Mouse (Mus musculus) small intestine, adult 2 months (tissue): ENCODE results near the gene Rfx1.

Experiments used
- CTCF ChIP-seq: fragments of 200-500 bp; IDR thresholded peaks from 2 replicates; pipeline ENCODE4 v1.5.1; 2012; ENCODE audit warnings: low read depth, mild to moderate bottlenecking, control low read depth, inconsistent platforms, low read length, moderate library complexity, mixed read lengths; ENCODE audit not compliant: insufficient replicate concordance, insufficient read length; ENCODE audit errors: extremely low read depth
- POLR2A ChIP-seq: fragments of 200-500 bp; IDR thresholded peaks from 2 replicates; pipeline ENCODE4 v1.6.1; 2012; ENCODE audit warnings: low read depth, mild to moderate bottlenecking, control low read depth, inconsistent platforms, low read length, moderate library complexity

DNA sequence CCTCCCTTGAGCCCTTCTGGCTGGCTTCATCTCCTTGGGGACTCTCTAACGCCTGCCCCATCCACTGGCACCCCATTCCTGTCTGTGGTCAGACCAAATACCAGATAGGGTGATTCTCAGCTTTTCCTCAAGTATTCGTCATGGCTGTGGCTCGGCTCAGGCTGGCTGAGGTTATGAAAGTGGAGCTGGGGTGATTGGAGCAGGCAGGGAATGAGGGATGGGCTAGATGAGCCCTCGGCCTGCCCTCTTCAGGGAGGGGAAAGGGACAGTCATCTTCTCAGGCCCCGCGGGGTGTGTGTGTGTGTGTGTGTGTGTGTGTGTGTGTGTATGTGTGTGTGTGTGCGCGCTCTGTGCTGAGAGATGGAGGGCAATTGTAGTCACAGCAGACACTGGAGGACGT, 59.0 kb downstream of the Rfx1 start, which contains the start of gene Podnl1:
- TF ChIP-seq POLR2A (no peak), CTCF (no peak)
